Mouse (Mus musculus) embryonic facial prominence, embryonic 13.5 days (tissue): ENCODE measurements around the gene Ubl5. TPM values are rescaled to one million over a fixed set of nuclear protein-coding genes. Genes with fewer than 3 reads are reported as not detected.

Source experiments
- polyA plus RNA-seq: library from polyadenylated mRNA; unstranded; fragments of >200 nt; fragmentation: Nextera tagmentation; extraction: Ambion mirVana; gene quantifications from 2 replicates; pipeline ENCODE4 v1.2.1, GENCODE M21; 2015

Gene Ubl5
- polyA plus RNA-seq, 1 experiment from 2014 or later, result 448 TPM

Other genes with a start within 250 kb of the Ubl5 start
- 18.2 and 18.7 TPM in 2 replicates for gene Zfp26, start 182.7 kb upstream of the Ubl5 start, polyA plus RNA-seq
- 23.5 and 23.9 TPM in 2 replicates for gene Zfp426, start 150.1 kb upstream of the Ubl5 start, polyA plus RNA-seq
- 148 and 158 TPM in 2 replicates for gene Zfp266, start 121.5 kb upstream of the Ubl5 start, polyA plus RNA-seq
- 27.1 and 31.2 TPM in 2 replicates for gene Zfp846, start 61.6 kb upstream of the Ubl5 start, polyA plus RNA-seq
- gene Fbxl12, start 1.9 kb downstream of the Ubl5 start, polyA plus RNA-seq, result 15.5 and 17.7 TPM in 2 replicates
- gene Pin1, start 9.2 kb downstream of the Ubl5 start, polyA plus RNA-seq, result 48.3 and 52.3 TPM in 2 replicates
- 15.9 and 16.3 TPM in 2 replicates for gene Olfm2, start 103.5 kb downstream of the Ubl5 start, polyA plus RNA-seq
- 0.72 and 0.80 TPM in 2 replicates for gene Col5a3, start 172.2 kb downstream of the Ubl5 start, polyA plus RNA-seq
- gene Rdh8, start 175.6 kb downstream of the Ubl5 start, polyA plus RNA-seq, result not detected in 2 replicates
- gene A230050P20Rik, start 225.8 kb downstream of the Ubl5 start, polyA plus RNA-seq, result 7.5 and 9.1 TPM in 2 replicates
- 3.6 and 5.4 TPM in 2 replicates for gene Angptl6, start 236.8 kb downstream of the Ubl5 start, polyA plus RNA-seq
- 86.2 and 87.6 TPM in 2 replicates for gene Ppan, start 245.3 kb downstream of the Ubl5 start, polyA plus RNA-seq